Mouse (Mus musculus) limb, embryonic 11.5 days (tissue): ENCODE results near the gene Tcea3. TPM values are rescaled to one million over a fixed set of nuclear protein-coding genes. Genes with fewer than 3 reads are reported as not detected.

Source experiments
- ATAC-seq: fragments of 200-750 bp; cut with Nextera tagmentation; 2 replicates; pipeline ENCODE4 v1.8.0; 2017; ENCODE audit warnings: low read depth; ENCODE audit not compliant: insufficient number of reproducible peaks, low FRiP score, low TSS enrichment
- DNase-seq: peaks from one replicate; pipeline ENCODE4 v3.0.0-alpha.2; 2015; ENCODE audit warnings: low spot score
- H3K27ac ChIP-seq: fragments of 300-500 bp; sonication (generic); replicated peaks from 2 replicates; pipeline ENCODE4 v1.5.1; 2014; ENCODE audit warnings: low read depth, mild to moderate bottlenecking, low read length
- H3K27me3 ChIP-seq: fragments of 300-500 bp; sonication (generic); 2 replicates; pipeline ENCODE4 v1.6.1; 2014; ENCODE audit warnings: mild to moderate bottlenecking, low read length, mixed read lengths; ENCODE audit not compliant: control insufficient read depth, insufficient read depth
- H3K36me3 ChIP-seq: fragments of 300-500 bp; sonication (generic); 2 replicates; pipeline ENCODE4 v1.6.1; 2014; ENCODE audit warnings: mild to moderate bottlenecking, low read length, moderate library complexity, mixed read lengths; ENCODE audit not compliant: control insufficient read depth, insufficient read depth
- H3K4me1 ChIP-seq: fragments of 300-500 bp; sonication (generic); 2 replicates; pipeline ENCODE4 v1.6.1; 2014; ENCODE audit warnings: low read length, mixed read lengths; ENCODE audit not compliant: control insufficient read depth, insufficient read depth
- H3K4me2 ChIP-seq: fragments of 300-500 bp; sonication (generic); 2 replicates; pipeline ENCODE4 v1.6.1; 2014; ENCODE audit warnings: low read depth, mild to moderate bottlenecking, moderate library complexity; ENCODE audit not compliant: severe bottlenecking
- H3K4me3 ChIP-seq: fragments of 300-500 bp; sonication (generic); 2 replicates; pipeline ENCODE4 v1.5.1; 2014; ENCODE audit warnings: low read depth, low read length
- H3K9ac ChIP-seq: fragments of 300-500 bp; sonication (generic); 2 replicates; pipeline ENCODE4 v1.6.1; 2014; ENCODE audit warnings: mild to moderate bottlenecking, low read length
- H3K9me3 ChIP-seq: fragments of 300-500 bp; sonication (generic); 2 replicates; pipeline ENCODE4 v1.6.1; 2016; ENCODE audit warnings: low read length; ENCODE audit not compliant: control insufficient read depth
- WGBS: fragments of 180-500 bp; shearing (Covaris S2); extraction: QIAGEN DNeasy Blood & Tissue Kit; methylation state at CpG from one replicate; pipeline ENCODE4 v1.1.7; 2014; 5-methylcytosine and 5-hydroxymethylcytosine counted together
- polyA plus RNA-seq: library from polyadenylated mRNA; unstranded; fragments of >200 nt; fragmentation: Nextera tagmentation; extraction: Ambion mirVana; gene quantifications from 2 replicates; pipeline ENCODE4 v1.2.1, GENCODE M21; 2014

Tcea3 gene
- polyA plus RNA-seq, 1 experiment from 2014 or later: 3.1 TPM

- Histone ChIP-seq H3K27ac (no peak overlapping the region), H3K36me3 (no peaks in the 10 kb centered on the region), H3K4me3 (no peak overlapping the region), H3K4me1 (peaks cover 9% of the 10 kb centered on the region), H3K27me3 (no peaks in the 10 kb centered on the region), H3K4me2 (no peak overlapping the region), H3K9ac (no peak overlapping the region), H3K9me3 (no peaks in the 10 kb centered on the region)
- ATAC-seq: no peak
- WGBS: 62% methylated on average over 2 of the region's 2 CpGs
- DNase-seq: no peak
These were observed 60.8 kb downstream of the Tcea3 start for GRCm38 (mm10) chr4:136308355-136308754.

- no peaks in the 10 kb centered on the region for H3K27me3 ChIP-seq
- peak overlapping the region; percentile 100 for H3K27ac ChIP-seq
- no peaks in the 10 kb centered on the region for H3K9me3 ChIP-seq
- DNase-seq (peak; percentile 71), ATAC-seq (no peak)
- peaks cover 9% of the 10 kb centered on the region for H3K4me1 ChIP-seq
- 5% methylated on average over 11 of the region's 11 CpGs for WGBS
- peak overlapping the region; percentile 62 for H3K4me2 ChIP-seq
- peak overlapping the region; percentile 100 for H3K4me3 ChIP-seq
- peak overlapping the region; percentile 66 for H3K9ac ChIP-seq
- H3K36me3 ChIP-seq: no peaks in the 10 kb centered on the region
These were observed 62.3 kb downstream of the Tcea3 start for GRCm38 (mm10) chr4:136309780-136310179.

GRCm38 (mm10) chr4:136310229-136311041, 62.9 kb downstream of the Tcea3 start, which contains the start of gene Hnrnpr:
TSS of gene Hnrnpr (plus strand) at chr4:136310942.
- ATAC-seq: peak; percentile 98
- WGBS: under 1% methylated on average over 60 of the region's 65 CpGs
- DNase-seq: peak; percentile 100
- peak within 1 kb of the TSS; percentile 100 for H3K27ac ChIP-seq
- no peaks in the 10 kb centered on the region for H3K36me3 ChIP-seq
- H3K9ac ChIP-seq: peak within 1 kb of the TSS; percentile 100
- peaks cover 9% of the 10 kb centered on the region for H3K4me1 ChIP-seq
- H3K4me2 ChIP-seq: peak within 1 kb of the TSS; percentile 62
- no peaks in the 10 kb centered on the region for H3K9me3 ChIP-seq
- no peaks in the 10 kb centered on the region for H3K27me3 ChIP-seq
- peak within 1 kb of the TSS; percentile 100 for H3K4me3 ChIP-seq

- Histone ChIP-seq H3K4me2 (peak overlapping the region; percentile 62), H3K27me3 (no peaks in the 10 kb centered on the region), H3K27ac (peak overlapping the region; percentile 100), H3K9me3 (no peaks in the 10 kb centered on the region), H3K36me3 (no peaks in the 10 kb centered on the region), H3K4me3 (peak overlapping the region; percentile 100), H3K4me1 (peaks cover 9% of the 10 kb centered on the region), H3K9ac (peak overlapping the region; percentile 100)
- DNase-seq (peak; percentile 80), ATAC-seq (peak; percentile 15; the same call in 1 of the 2 replicates)
- under 1% methylated on average over 77 of the region's 81 CpGs for WGBS
These were observed 63.8 kb downstream of the Tcea3 start for GRCm38 (mm10) chr4:136311042-136311999.

- no peaks in the 10 kb centered on the region for H3K9me3 ChIP-seq
- no peak overlapping the region for H3K9ac ChIP-seq
- no peak for ATAC-seq
- no peak overlapping the region for H3K27ac ChIP-seq
- peaks cover 2% of the 10 kb centered on the region; the same call in 1 of the 2 replicates for H3K36me3 ChIP-seq
- 34% methylated on average over 4 of the region's 4 CpGs for WGBS
- peak overlapping the region; percentile 100 for H3K4me3 ChIP-seq
- no peak for DNase-seq
- H3K27me3 ChIP-seq: no peaks in the 10 kb centered on the region
- H3K4me2 ChIP-seq: peak overlapping the region; percentile 62
- peaks cover 9% of the 10 kb centered on the region for H3K4me1 ChIP-seq
These were observed 65.1 kb downstream of the Tcea3 start for GRCm38 (mm10) chr4:136312616-136313015.

GRCm38 (mm10) chr4:136317667-136318066, 70.1 kb downstream of the Tcea3 start:
- no peak for DNase-seq
- H3K27me3 ChIP-seq: no peaks in the 10 kb centered on the region
- 91% methylated on average over 4 of the region's 4 CpGs for WGBS

GRCm38 (mm10) chr4:136320016-136320415, 72.5 kb downstream of the Tcea3 start:
- Histone ChIP-seq H3K36me3 (peaks cover 21% of the 10 kb centered on the region), H3K4me2 (no peak overlapping the region), H3K4me1 (no peaks in the 10 kb centered on the region), H3K9ac (no peak overlapping the region), H3K27me3 (no peaks in the 10 kb centered on the region), H3K9me3 (no peaks in the 10 kb centered on the region), H3K27ac (no peak overlapping the region), H3K4me3 (no peak overlapping the region)
- ATAC-seq (no peak), DNase-seq (no peak)
- 95% methylated on average over 4 of the region's 4 CpGs for WGBS

More at GRCm38 (mm10) chr4:136317667-136318066, 70.1 kb downstream of the Tcea3 start:
- no peak overlapping the region for H3K27ac ChIP-seq
- no peak overlapping the region for H3K9ac ChIP-seq
- no peak overlapping the region for H3K4me3 ChIP-seq
- no peak for ATAC-seq
- peaks cover 4% of the 10 kb centered on the region; the same call in 1 of the 2 replicates for H3K4me1 ChIP-seq
- no peaks in the 10 kb centered on the region for H3K9me3 ChIP-seq
- H3K4me2 ChIP-seq: no peak overlapping the region
- peaks cover 19% of the 10 kb centered on the region for H3K36me3 ChIP-seq

- no peaks in the 10 kb centered on the region for H3K4me1 ChIP-seq
- no peaks in the 10 kb centered on the region for H3K9me3 ChIP-seq
- ATAC-seq: no peak
- H3K36me3 ChIP-seq: peaks cover 20% of the 10 kb centered on the region
- 68% methylated on average over 2 of the region's 2 CpGs for WGBS
- no peak for DNase-seq
- no peak overlapping the region for H3K9ac ChIP-seq
- H3K27ac ChIP-seq: no peak overlapping the region
- no peaks in the 10 kb centered on the region for H3K27me3 ChIP-seq
- H3K4me2 ChIP-seq: no peak overlapping the region
- H3K4me3 ChIP-seq: no peak overlapping the region
These were observed 76.7 kb downstream of the Tcea3 start for GRCm38 (mm10) chr4:136324226-136324625.
